Mouse (Mus musculus): ENCODE measurements around the gene Cryba4.

DNA sequence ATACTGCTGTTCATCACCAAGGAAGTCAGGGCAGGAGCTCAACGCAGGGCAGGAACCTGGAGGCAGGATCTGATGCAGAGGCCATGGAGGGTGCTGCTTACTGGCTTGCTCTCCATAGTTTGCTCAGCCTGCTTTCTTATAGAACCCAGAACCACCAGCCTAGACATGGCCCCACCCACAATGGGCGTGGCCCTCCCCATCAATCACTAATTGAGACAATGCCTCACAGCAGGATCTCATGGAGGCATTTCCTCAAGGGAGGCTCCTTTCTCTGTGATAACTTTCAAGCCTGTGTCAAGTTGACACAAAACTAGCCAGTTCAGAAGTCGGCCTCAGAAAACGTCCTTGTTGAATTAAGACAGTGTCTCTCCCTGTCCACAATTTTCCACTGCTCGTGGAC is 16.5 kb downstream of the Cryba4 start:
- TF ChIP-seq CTCF (IDR thresholded peaks at IDR 0.05; ENCODE audit: low read depth) (no peak), EP300 (IDR thresholded peaks at IDR 0.05; ENCODE audit: low read depth) (no peak)

All from heart, postnatal 0 days (tissue).